Mouse (Mus musculus) inflammation-experienced regulatory T-cells (primary cell): Measurements from ENCODE around the gene Spaca6. TPM values are rescaled to one million over a fixed set of nuclear protein-coding genes. Genes with fewer than 3 reads are reported as not detected.

Source experiments
- polyA plus RNA-seq, 2 experiments: library from polyadenylated mRNA; unstranded; fragments of 100-300 nt; shearing (Covaris generic); gene quantifications; one replicate each; pipeline ENCODE4 v1.2.1; 2017

Spaca6 gene
- polyA plus RNA-seq: 1 to 10 TPM; 3.1 to 5.0 TPM

GRCm38 (mm10) chr17:17826751-17827657 is at the start of gene Spaca6:
Spaca6 (plus strand) TSS chr17:17827158.

GRCm38 (mm10) chr17:17855064-17855838 is 28.3 kb downstream of the Spaca6 start, which contains the start of gene Has1:
Has1 (minus strand) TSS chr17:17855205.

GRCm38 (mm10) chr17:17883840-17884239 is 56.9 kb downstream of the Spaca6 start, which contains the start of gene Fpr1:
Fpr1 (minus strand) TSS chr17:17883940.

GRCm38 (mm10) chr17:17887774-17888248 is 60.9 kb downstream of the Spaca6 start, which contains the start of the genes Fpr2 and Fpr3:
Fpr2 (plus strand) TSS chr17:17887824.
Fpr3 (plus strand) TSS chr17:17887852.

Other genes starting within 250 kb of the Spaca6 start
- gene Lnpep, start 202.1 kb upstream of the Spaca6 start, polyA plus RNA-seq: 10 to 100 TPM; 30.3 to 40.7 TPM
- gene Vmn2r90, start 123.4 kb upstream of the Spaca6 start, polyA plus RNA-seq: under 1 TPM; 0.06 to 0.17 TPM
- under 1 TPM in 1 of 2 experiments, not detected in 1; 0.12 TPM for gene Has1, start 28.0 kb downstream of the Spaca6 start, polyA plus RNA-seq
- gene Fpr1, start 56.8 kb downstream of the Spaca6 start, polyA plus RNA-seq: 1 to 10 TPM in 1 of 2 experiments, not detected in 1; 1.3 TPM
- gene Fpr2, start 60.7 kb downstream of the Spaca6 start, polyA plus RNA-seq: 1 to 10 TPM in 1 of 2 experiments, under 1 TPM in 1; 0.13 to 2.6 TPM
- gene Fpr3, start 60.7 kb downstream of the Spaca6 start, polyA plus RNA-seq: under 1 TPM; 0.12 to 0.49 TPM
- not detected for gene Fpr-rs4, start 194.6 kb downstream of the Spaca6 start, polyA plus RNA-seq
- under 1 TPM; 0.07 to 0.13 TPM for gene Vmn2r124, start 222.3 kb downstream of the Spaca6 start, polyA plus RNA-seq